Mouse (Mus musculus) thymus, adult 2 months (tissue): ENCODE measurements around the gene Snapc4. TPM values are rescaled to one million over a fixed set of nuclear protein-coding genes. Genes with fewer than 3 reads are reported as not detected.

Experiments used
- DNase-seq: peaks from one replicate; pipeline ENCODE4 v3.0.0; 2021
- H3K27ac ChIP-seq: fragments of 200-500 bp; 2 replicates; pipeline ENCODE4 v1.5.1; 2012; ENCODE audit warnings: low read length, control low read depth; ENCODE audit not compliant: control insufficient read depth, insufficient read depth
- H3K27me3 ChIP-seq: fragments of 200-500 bp; 2 replicates; pipeline ENCODE4 v1.6.1; 2012; ENCODE audit warnings: mild to moderate bottlenecking, low read length, moderate library complexity, mixed read lengths; ENCODE audit not compliant: control insufficient read depth, insufficient read depth
- H3K36me3 ChIP-seq: fragments of 200-500 bp; 2 replicates; pipeline ENCODE4 v1.6.1; 2012; ENCODE audit warnings: mild to moderate bottlenecking, low read length, moderate library complexity; ENCODE audit not compliant: control insufficient read depth, insufficient read depth
- H3K4me1 ChIP-seq: fragments of 200-500 bp; replicated peaks from 2 replicates; pipeline ENCODE4 v1.6.1; 2012; ENCODE audit warnings: low read length; ENCODE audit not compliant: control insufficient read depth, insufficient read depth
- H3K4me3 ChIP-seq: fragments of 200-500 bp; 2 replicates; pipeline ENCODE4 v1.5.1; 2012; ENCODE audit warnings: mild to moderate bottlenecking, low read length, control low read depth, moderate library complexity; ENCODE audit not compliant: control insufficient read depth, insufficient read depth
- CTCF ChIP-seq: fragments of 200-500 bp; IDR thresholded peaks from 2 replicates; pipeline ENCODE4 v1.5.1; 2012; ENCODE audit warnings: mild to moderate bottlenecking, control low read depth, low read length, moderate library complexity, borderline replicate concordance; ENCODE audit not compliant: control insufficient read depth, poor library complexity, insufficient read depth; ENCODE audit errors: extremely low read depth
- POLR2A ChIP-seq: fragments of 200-500 bp; IDR thresholded peaks from 2 replicates; pipeline ENCODE4 v1.6.1; 2012; ENCODE audit warnings: mild to moderate bottlenecking, low read length, control low read depth, moderate library complexity; ENCODE audit not compliant: control insufficient read depth, poor library complexity, insufficient read depth; ENCODE audit errors: extremely low read depth
- WGBS: fragments of 180-500 bp; shearing (Covaris S2); methylation state at CpG from one replicate; pipeline ENCODE4 v1.1.7; 2018; 5-methylcytosine and 5-hydroxymethylcytosine counted together
- polyA plus RNA-seq: library from polyadenylated mRNA; depleted of rRNA; stranded (reverse); fragments of >200 nt; gene quantifications from 2 replicates; pipeline ENCODE4 v1.2.3, GENCODE M21; 2012

Gene Snapc4
- polyA plus RNA-seq, 1 experiment: 59.2 TPM

- Histone ChIP-seq H3K36me3 (peaks cover 11% of the 10 kb centered on the region; the same call in 1 of the 2 replicates), H3K4me1 (peaks cover 14% of the 10 kb centered on the region), H3K27ac (no peak overlapping the region)
Measured at GRCm38 (mm10) chr2:26323589-26324325, 56.7 kb downstream of the Snapc4 start.

DNA sequence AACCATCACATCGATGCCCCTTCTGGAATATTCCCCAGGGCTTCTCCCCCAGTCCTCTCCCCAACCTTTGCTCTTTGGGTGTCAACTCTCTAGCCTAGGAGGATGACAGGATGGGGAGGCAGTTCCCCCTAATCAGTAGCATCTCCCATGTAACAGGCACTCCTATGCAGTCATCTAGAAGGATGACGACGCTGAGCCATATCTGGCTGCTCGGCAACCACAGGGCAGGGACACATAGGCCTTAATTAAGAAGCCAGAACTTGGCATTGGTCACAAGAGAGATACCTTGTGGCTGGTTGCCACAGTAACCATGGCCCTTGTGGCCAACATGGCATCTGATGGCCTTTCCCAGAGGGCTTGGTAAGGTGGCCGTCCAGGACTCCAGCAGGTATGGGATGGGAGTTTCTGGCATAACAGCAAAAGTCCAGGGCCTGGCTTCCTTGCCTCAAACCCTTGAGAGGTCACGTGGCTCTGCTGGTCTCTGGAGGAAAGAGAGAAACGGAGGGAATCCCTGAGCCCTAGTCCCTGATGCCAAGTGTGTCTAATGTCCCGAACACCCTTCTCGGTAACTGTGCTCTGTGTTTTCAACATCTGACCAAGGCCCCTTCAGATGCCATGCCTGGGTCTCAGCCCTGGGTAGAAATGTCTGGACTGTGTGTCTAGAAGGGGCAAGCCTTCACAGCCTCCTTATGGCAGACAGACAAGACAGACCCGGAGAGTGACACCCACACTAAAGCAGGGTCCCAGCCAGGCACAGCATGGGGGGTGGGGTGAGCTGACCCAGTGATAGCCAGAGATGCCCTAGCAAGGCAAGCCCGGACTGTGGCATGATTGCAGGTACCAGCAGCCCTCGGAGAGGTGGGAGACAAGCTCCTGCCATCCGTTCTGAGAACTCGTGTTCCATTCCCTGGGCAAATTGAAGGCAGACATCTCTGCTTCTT lies 59.9 kb downstream of the Snapc4 start:
- Histone ChIP-seq H3K27me3 (no peaks in the 10 kb centered on the region), H3K4me3 (no peak overlapping the region), H3K36me3 (peaks cover 4% of the 10 kb centered on the region; the same call in 1 of the 2 replicates), H3K27ac (no peak overlapping the region), H3K4me1 (peaks cover 26% of the 10 kb centered on the region)
- WGBS: 92% methylated on average over 14 of the region's 14 CpGs
- DNase-seq: no peak
- TF ChIP-seq POLR2A (no peak), CTCF (no peak)

More at GRCm38 (mm10) chr2:26323589-26324325, 56.7 kb downstream of the Snapc4 start:
- Histone ChIP-seq H3K27me3 (no peaks in the 10 kb centered on the region), H3K4me3 (no peak overlapping the region)
- 96% methylated on average over 13 of the region's 13 CpGs for WGBS
- no peak for DNase-seq
- TF ChIP-seq CTCF: no peak
- no peak for TF ChIP-seq POLR2A

GRCm38 (mm10) chr2:26319519-26320244 lies 60.8 kb downstream of the Snapc4 start:
- WGBS: 94% methylated on average over 13 of the region's 13 CpGs
- TF ChIP-seq CTCF: no peak
- Histone ChIP-seq H3K4me3 (no peak overlapping the region), H3K27me3 (no peaks in the 10 kb centered on the region), H3K36me3 (peaks cover 4% of the 10 kb centered on the region; the same call in 1 of the 2 replicates), H3K27ac (no peak overlapping the region), H3K4me1 (peaks cover 31% of the 10 kb centered on the region)
- no peak for DNase-seq

DNA sequence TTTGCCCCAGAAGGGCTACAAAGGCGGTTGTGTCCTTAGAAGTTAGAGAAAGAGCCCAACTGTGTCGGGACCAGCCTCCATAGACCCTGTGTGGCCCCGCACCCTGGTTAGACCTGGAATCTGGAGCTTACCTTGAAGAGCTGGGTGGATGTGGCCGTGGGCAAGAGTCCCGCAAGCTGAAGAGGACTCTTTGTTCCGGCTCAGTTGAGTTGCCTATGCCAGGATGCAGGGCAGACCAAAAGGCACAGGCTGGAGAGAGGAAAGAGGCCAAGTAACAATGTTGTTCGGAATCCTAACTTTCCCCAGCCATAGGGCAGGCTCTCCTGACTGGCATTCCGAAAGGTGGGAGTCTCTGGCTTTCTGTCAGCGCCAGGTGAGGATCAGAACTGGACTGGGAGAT lies 61.3 kb downstream of the Snapc4 start:
- no peak for TF ChIP-seq CTCF
- TF ChIP-seq POLR2A: no peak
- peaks cover 4% of the 10 kb centered on the region; the same call in 1 of the 2 replicates for H3K36me3 ChIP-seq
- 96% methylated on average over 9 of the region's 9 CpGs for WGBS
- no peak overlapping the region for H3K4me3 ChIP-seq
- peaks cover 33% of the 10 kb centered on the region for H3K4me1 ChIP-seq
- DNase-seq: no peak
- no peak overlapping the region for H3K27ac ChIP-seq
- no peaks in the 10 kb centered on the region for H3K27me3 ChIP-seq

DNA sequence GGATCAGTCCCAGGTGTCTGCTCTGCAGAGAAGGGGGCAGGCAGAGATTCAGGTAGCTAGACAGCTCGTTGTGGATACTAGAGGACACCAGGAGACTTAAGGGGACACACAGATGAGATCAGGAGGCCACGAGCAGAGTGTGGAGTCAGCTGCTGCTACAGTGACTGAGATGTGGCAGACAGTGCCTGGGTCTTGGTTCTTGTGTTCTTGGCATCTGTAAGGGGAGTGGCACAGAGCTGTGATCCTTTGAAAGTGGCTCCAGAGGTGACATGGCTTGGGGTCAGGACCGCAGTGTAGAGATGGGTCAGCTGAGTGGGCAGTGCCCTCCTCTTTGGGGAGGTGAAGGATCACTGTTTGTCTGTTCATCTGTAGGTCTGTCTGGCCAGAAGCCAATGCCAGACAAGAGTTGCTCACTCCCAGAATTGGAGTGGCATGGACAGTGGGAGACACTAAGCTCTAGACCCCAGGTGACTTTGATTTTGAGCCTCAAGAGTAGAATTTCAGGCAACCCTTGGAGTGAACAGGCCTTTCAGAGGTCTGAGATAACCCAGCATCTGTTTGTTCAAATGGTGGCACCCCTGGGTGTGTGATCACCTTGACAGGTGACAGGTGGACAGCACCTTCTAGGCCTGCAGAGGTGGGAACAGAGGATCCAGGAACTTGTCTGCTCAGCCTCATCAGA lies 62.3 kb downstream of the Snapc4 start:
- Histone ChIP-seq H3K4me1 (peaks cover 33% of the 10 kb centered on the region), H3K27me3 (no peaks in the 10 kb centered on the region), H3K4me3 (no peak overlapping the region), H3K27ac (no peak overlapping the region), H3K36me3 (no peaks in the 10 kb centered on the region)
- 91% methylated on average over 3 of the region's 3 CpGs for WGBS
- TF ChIP-seq POLR2A (no peak), CTCF (no peak)
- no peak for DNase-seq
